Mouse (Mus musculus) liver, adult 2 months (tissue): ENCODE data around the gene Sorbs1.

ENCODE experiments used
- CTCF ChIP-seq: fragments of 200-500 bp; IDR thresholded peaks from 2 replicates; pipeline ENCODE4 v1.5.1; 2011; ENCODE audit warnings: low read depth, low read length, control low read depth
- POLR2A ChIP-seq: fragments of 200-500 bp; IDR thresholded peaks from 2 replicates; pipeline ENCODE4 v1.6.1; 2011; ENCODE audit warnings: low read length, control low read depth; ENCODE audit not compliant: insufficient read depth; ENCODE audit errors: extremely low read depth

GRCm38 (mm10) chr19:40556029-40556428, 42.5 kb upstream of the Sorbs1 start:
- TF ChIP-seq CTCF (no peak), POLR2A (no peak)
